Mouse (Mus musculus): ENCODE measurements at regions not wholly inside any gene's neighbourhood (a gene's known extent, or its start where the extent isn't known, plus 50 kb on each side); places are given as distances from the start of the nearest gene placed in this dataset.

DNA sequence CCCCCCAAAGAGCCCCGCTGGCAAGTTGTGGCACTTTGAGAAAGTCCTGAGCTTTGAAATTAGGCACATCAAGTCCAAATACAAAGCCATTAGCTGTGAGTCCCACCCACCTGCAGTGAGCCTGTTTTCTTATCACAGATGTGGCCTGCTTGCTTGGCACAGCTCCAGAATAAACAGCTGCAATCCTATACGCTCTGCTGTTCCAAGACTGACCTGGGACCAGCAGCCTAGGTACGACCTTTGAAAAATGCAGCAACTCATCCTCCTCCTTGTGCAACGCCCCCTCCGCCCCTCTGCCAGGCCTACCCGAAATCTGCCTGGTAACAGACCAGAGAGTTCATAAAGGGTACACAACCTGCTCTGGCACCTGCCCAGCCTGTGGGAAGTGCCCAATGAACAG is 115.8 kb upstream of the Usp24 start:
- in situ Hi-C loops (cut with MboI; ENCODE audit: unreplicated experiment in 2 of 2), result no loop called here

DNA sequence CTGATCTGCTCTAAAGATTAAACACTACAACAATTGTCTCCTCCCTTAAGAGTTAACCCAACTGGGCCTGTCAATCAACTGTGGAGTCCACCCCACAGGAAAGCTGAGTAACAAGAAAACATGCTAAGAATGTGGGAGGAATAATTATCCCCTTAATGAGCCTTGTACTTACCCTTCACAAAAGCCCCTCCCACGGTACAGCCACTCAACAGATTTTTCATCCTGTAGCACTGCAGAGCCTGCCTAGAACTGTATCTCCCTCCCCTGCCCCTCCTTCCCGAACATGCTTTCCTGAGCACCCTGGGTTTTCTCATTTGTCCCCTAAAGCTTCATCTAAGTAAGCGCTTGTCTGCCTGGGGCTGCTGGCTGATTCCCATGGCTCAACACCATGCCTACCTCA is 113.5 kb upstream of the Usp24 start:
- in situ Hi-C loops (cut with MboI; ENCODE audit: unreplicated experiment in 2 of 2), result no loop called here

DNA sequence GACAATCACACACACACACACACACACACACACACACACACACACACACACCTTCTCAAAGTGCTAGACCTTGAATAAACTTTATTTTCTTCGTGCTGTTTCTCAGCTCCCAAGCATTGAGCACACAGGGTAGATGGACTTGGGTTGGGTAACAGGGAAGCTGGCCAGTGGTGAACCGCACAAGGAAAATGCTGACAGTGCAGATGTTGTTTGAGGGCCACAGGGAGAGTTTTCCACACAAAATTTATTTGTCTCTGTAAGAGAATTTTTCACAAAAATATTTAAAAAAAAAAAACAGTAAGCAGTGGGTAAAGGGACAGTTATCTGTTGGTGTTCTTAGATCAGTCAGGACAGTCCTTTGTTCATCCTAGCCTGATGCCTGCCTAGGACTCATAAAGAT is 110.8 kb upstream of the Usp24 start:
- in situ Hi-C loops (cut with MboI; ENCODE audit: unreplicated experiment in 2 of 2), result no loop called here

DNA sequence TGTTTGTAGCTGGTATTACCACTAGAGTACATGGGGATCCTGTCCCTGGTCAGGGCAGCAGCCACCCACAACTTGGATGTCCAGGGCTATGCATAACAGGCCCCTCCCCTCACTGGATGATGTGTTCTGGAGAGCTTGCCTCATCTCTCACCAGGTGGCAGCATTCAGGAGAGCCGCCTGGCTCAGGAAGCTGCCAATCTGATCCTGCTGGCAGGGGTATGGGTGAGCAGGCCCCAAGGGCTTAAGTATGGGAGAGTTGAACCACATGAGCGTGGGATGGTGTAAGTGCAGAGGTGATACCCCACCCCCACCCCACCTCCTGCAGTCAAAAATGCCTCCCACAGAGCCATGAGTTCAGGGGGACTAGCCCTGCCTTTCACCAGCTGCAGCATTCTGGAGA is 110.0 kb upstream of the Usp24 start:
- in situ Hi-C loops (cut with MboI; ENCODE audit: unreplicated experiment in 2 of 2), result no loop called here

DNA sequence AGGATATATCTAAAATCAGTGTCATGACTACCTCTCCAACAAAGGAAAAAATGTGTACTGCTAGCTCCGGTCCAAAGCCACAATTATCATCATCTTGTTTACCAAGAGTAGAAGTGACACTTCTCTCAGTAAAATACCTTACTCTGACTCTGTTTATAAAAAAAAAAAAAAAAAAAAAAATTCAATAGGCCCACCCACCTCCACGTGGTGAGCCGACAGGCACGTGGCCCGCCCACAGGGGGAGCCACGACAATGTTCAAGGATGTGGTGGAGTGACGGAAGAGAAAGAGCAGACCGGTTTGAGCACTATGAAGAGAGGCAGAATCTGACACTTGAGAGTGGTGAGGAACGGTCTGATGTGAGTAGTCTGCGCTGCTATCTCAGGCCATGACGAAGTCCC is 106.5 kb upstream of the Usp24 start:
- in situ Hi-C loops (cut with MboI; ENCODE audit: unreplicated experiment in 2 of 2), result no loop called here

DNA sequence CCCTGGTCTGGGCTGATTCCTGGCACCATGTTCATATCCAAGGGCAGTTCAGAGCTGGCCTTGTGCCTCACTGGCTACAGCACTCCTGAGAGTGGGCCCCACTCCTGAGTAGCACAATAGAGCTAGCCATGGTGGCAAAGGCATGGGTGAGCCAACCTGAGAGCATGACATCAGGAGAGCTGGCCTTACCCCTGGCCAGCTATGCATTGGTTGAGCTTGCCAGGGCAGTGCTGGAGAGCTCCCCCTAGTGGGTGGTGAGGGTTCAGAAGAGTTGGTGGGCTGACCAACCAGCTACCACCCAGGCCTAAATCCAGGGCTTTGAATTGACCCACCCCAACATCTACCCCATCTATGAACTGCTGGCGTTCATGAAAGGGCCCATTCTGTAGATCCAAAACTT is 106.0 kb upstream of the Usp24 start:
- in situ Hi-C loops (cut with MboI; ENCODE audit: unreplicated experiment in 2 of 2), result no loop called here

DNA sequence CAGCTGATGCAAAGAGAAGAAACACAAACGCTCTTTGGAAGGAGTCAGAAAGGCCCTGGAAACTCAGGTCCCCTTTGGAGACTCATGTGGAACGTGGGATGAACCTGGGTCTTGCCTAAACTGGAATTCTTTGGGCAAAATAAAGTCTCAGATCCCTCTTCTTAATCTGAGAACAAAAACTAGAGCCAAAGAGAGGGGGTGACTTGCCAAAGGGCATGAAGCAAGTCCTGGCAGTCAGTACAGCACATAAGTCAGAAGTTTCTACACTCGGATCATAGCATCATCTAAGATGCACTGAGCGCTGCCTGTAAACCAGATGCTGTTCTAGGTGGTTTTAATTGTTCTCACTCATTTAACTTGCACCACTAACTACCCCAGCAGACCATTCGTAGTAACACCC is 101.8 kb upstream of the Usp24 start:
- in situ Hi-C loops (cut with MboI; ENCODE audit: unreplicated experiment in 2 of 2), result no loop called here

DNA sequence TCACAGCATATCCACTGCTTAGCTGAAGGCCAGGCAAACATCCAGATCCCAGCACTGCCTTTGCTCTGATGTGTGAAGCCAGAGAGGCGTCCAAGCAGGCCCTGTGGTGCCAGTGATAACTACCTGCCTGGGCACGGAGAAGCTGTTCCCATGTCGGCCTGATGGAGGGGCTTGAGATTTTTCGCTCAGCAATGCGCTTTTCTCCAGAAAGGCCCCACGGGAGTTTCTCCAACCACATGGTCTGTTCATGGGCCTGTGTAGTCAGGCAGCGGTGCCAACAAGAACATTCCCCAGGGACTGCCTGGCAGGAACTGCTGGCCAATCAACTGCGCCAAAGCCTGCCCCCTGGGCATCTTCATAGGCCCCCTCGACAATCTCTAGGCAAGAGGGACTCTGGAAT is 95.4 kb upstream of the Usp24 start:
- in situ Hi-C loops (cut with MboI; ENCODE audit: unreplicated experiment in 2 of 2), result loop anchor here (5.0 to 10.0 kb wide), 6 partner anchors 898 to 1306 kb away; partner anchors contain the start of gene Fyb2 (in 1 of the 2)

DNA sequence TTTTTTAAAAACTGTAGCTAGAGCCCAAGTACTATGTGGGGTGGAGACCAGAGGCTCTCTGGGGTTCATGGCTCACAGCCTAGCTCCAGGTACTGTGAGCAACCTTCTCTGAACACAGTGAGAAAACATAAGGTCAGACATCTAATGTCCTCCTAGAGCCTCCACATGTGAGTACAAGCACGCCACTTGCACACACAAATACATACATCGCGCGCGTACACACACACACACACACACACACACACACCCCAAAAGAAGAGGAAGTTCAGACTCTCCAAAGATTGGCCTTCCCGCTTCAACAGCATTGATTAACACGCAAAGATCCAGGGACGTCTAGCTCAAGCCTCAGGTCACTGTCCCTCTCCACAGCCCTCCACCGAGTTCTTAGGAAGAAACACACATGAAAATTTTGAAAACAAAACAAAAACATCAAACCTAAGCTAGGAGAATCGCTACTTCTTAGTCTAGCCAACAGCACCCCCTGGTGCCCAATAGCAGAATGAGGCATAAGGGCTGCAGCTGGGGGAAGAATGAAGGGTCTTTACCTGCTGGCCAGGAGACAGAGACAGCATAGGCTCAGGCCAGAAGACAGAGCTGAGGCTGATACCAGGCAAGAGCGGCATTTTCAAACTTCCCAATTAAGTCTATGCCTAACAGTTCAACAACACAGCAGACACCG is 90.7 kb upstream of the Usp24 start:
- in situ Hi-C loops (cut with MboI; ENCODE audit: unreplicated experiment in 2 of 2), result loop anchor here (5.0 to 10.0 kb wide), 4 partner anchors 152 to 1313 kb away; partner anchors contain the start of gene Fyb2 (in 2 of the 2)

DNA sequence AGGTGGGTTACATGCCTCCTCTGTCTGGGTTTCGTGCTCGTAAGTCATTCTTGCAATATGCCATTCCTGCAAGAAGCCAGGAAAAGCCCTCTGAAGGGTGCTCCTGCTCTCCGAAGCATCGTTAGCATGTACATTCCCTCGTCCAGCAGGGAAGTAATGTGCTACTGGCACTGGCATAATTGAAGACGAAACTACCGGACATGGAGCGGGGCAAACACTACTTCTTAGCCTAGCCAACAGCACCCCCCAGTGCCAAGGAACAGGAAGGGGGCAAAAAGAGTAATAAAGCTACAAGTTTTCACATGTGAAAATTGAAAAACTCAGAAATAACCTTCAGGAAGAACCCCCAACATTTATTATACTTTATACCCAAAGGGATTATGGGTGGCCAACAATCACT is 88.6 kb upstream of the Usp24 start:
- in situ Hi-C loops (cut with MboI; ENCODE audit: unreplicated experiment in 2 of 2), result loop anchor here (5.0 to 10.0 kb wide), 4 partner anchors 150 to 1315 kb away; partner anchors contain the start of gene Fyb2 (in 2 of the 2)

DNA sequence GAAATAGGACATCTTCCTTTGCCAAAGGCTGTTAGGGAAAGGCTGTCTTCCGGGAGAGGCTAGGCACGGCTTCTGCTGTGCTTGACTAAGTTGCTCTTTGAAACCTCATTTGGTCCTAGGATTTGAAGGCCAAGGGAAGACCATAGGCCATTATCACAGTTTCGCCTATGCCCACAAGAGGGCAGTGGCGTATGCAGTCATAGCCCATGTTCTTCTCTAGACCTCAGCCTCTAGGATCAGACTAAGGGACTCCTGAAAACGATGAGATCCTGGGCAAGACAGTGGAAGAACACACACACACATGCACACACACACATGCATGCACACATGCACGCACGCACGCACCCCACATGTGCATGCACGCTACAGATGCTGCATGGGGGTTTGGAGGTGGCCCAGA is 87.5 kb upstream of the Usp24 start:
- in situ Hi-C loops (cut with MboI; ENCODE audit: unreplicated experiment in 2 of 2), result loop anchor here (5.0 to 10.0 kb wide), 4 partner anchors 149 to 1316 kb away; partner anchors contain the start of gene Fyb2 (in 2 of the 2)

DNA sequence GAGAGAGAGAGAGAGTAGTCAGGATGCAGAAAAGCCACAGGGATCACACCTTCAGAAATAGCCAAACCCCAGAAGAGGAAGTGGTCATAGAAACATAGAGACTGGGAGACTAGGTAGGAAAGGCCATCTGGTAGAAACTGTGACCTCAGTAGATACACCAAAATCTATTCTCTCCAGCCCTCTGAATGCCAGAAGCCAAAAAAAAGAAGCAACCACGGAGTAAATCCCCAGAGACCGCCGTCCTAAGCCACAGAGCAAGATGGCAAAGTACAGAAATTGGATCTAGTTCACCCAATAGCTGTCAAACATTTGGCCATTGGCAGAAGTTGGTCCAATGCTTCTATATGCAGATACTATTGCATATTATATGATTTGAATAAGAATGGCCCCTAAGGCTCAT is 86.5 kb upstream of the Usp24 start:
- in situ Hi-C loops (cut with MboI; ENCODE audit: unreplicated experiment in 2 of 2), result loop anchor here (5.0 to 10.0 kb wide), 4 partner anchors 148 to 1317 kb away; partner anchors contain the start of gene Fyb2 (in 2 of the 2)

DNA sequence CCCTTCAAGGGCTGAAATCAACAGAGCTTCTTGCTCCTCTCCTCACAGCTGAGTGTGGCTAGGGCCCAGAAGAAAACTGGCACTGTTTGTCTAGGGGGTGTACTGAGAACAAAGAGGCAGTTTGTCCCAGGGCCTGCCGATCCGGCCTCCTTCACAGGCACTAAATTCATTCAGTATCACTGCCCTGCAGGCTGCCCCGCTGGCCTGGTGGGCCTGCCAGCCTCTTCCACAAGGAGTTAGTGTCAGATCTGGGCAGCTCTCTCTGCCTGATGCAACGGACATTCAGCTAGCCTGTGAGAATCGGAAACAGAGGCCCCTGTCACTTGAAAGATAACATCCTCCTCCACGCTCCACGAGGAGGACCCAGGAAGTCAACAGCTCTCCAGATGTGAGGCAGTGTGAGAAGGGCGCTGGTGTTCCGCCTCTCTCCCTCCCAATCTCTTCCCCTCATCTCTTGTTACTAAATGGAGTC is 83.5 kb upstream of the Usp24 start:
- in situ Hi-C loops (cut with MboI; ENCODE audit: unreplicated experiment in 2 of 2), result no loop called here

DNA sequence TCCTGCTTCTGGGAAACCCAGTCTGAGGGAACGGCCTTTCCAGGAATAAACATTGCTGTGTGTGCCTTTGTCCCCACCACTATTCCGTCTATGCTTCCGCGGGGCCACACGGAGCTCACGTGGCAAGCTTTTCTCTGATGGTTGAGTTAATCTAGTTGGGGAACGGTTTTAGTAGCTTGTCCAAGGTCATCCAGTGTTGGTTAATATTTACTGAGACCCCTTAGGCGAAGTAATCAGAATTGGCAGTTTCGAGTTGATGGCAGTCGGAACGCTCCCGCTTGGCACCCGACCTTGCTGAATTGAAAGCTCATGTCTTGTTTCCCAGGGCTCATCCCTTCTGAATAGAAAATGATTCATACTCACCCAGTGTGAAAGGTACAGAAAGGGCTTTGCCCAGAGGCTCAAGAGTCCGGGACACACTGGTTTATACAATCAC is 71.6 kb upstream of the Usp24 start:
- in situ Hi-C loops (cut with MboI; ENCODE audit: unreplicated experiment in 2 of 2), result no loop called here

DNA sequence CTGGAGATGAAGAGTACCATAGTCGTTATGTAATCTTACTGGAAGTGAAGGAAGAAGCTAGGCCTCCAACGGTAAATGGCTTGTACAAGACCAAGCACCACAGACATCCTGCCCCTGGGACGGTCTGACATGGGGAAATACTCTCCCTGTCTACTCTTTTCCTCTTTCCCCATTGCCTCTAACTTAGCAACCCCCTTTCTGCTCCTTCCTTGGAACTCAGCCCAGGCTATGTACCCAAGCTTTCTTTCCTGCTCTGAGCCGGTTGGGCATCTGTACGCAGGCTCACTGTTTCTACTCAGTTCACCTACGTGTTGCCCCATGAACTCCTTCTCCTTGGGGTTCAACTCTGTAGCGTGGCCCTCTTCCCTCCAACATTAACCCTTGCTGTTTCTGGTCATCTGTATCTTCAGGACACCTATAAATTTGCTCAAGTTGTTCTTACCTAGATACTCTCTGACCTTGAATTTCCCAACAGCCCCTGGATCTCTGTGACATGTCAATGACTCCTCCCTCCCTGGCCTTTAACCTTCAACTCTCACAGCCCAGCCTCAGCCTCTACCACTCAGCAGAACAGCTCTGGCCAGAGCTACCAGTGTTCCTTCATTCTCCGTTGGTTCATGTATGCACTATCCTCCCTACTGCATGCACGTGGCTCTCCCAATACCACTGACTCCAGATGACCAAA is 71.0 kb upstream of the Usp24 start:
- in situ Hi-C loops (cut with MboI; ENCODE audit: unreplicated experiment in 2 of 2), result no loop called here

DNA sequence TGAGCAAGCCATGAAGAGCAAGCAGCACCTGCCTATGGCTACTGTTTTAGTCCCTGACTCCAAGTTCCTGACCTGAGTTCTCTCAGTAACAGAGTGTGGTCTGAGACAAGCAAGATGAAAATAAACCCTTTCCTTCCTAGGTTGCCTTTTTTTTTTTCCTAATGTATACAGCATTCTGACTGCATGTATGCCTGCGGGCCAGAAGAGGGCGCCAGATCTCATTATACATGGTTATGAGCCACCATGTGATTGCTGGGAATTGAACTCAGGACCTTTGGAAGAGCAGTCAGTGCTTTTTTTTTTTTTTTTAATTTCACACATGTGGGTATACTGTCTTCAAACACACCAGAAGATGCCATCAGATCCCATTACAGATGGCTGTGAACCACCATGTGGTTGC is 69.3 kb upstream of the Usp24 start:
- in situ Hi-C loops (cut with MboI; ENCODE audit: unreplicated experiment in 2 of 2), result no loop called here

DNA sequence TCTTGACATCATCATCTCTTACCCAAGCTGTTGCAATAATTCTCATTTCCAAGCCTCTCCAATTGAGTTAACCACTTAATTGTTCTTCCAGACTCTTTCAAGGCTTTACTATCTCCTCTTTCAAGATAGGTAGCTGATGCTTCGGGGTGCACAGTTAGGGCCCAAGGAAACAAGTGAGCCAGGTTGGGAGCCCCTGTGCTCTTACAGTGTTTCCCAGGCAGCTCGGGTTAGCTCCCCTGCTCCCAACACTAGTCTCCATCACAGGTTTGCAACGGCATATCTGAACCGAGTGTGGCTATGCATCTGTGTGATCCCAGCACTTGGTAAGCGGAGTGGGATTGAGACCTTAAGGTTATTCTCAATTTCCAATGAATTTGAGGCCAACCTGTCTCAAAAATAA is 68.6 kb upstream of the Usp24 start:
- in situ Hi-C loops (cut with MboI; ENCODE audit: unreplicated experiment in 2 of 2), result no loop called here

DNA sequence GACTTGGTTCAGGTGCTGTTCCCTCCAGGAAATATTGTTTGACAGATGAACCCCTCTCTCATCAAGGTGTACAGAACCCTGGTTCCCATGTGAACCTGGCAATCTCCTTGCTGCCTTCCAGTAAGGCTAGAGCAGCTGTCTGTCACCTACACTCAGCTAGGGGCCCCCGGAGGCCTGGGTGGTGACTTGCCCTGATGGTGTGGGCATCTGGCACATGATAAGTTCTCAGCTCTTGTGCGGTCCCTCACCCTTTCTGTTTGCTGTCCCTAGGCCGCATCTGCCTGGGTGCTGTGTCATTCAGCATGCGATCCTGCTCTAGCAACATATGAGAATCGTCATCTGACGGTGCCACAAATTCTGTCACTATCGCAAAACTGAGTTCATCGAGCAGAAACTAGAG is 67.7 kb upstream of the Usp24 start:
- in situ Hi-C loops (cut with MboI; ENCODE audit: unreplicated experiment in 2 of 2), result no loop called here

DNA sequence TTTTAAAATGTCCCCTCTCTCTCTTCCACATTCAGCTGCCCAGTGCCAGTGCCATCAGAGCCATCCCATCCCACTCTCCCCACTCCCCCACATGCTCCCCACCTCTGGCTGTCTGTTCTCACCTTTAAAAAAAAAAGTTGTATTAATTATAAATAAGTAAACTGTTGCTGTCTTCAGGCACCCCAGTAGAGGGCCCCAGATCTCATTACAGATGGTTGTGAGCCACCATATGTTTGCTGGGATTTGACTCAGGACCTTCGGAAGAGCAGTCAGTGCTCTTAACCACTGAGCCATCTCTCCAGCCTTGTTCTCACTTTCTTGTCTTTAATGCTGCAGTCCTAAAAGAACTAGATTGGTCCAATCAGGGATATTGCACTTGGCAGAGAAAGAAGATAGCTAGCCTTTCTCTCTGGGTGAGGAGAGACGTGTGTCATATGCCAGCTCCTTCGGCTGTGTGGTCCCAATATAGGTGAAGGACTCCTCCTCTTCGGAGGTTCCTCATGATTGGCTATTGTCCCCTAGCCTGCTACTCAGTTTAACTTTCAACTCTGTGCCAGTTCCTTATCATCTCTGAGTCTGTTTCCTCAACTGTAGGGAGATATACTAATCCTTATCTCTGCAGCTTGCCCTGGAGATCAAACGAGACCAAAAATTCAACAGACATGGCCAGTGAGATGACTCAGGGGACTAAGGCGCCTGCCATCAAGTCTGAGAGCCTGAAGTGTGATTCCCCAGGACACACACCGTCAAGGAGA is 66.8 kb upstream of the Usp24 start:
- in situ Hi-C loops (cut with MboI; ENCODE audit: unreplicated experiment in 2 of 2), result no loop called here

DNA sequence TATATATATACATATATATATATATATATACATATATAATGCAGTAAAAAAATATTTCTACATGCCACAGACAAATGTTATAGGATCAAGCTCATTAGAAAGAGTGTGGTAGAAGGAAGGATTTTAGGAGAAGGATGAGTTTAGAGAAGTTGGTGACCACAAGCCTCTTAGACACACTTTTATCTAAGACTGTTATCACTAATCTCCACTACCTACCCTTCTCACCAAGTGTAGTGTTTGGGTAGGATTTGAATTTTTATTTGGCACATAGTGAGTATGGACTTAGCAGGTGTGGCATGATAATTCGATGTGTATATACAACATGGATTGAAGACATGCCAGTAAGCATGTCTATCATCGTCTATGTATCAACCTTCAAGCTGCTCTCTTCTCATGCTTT is 66.0 kb upstream of the Usp24 start:
- in situ Hi-C loops (cut with MboI; ENCODE audit: unreplicated experiment in 2 of 2), result no loop called here

DNA sequence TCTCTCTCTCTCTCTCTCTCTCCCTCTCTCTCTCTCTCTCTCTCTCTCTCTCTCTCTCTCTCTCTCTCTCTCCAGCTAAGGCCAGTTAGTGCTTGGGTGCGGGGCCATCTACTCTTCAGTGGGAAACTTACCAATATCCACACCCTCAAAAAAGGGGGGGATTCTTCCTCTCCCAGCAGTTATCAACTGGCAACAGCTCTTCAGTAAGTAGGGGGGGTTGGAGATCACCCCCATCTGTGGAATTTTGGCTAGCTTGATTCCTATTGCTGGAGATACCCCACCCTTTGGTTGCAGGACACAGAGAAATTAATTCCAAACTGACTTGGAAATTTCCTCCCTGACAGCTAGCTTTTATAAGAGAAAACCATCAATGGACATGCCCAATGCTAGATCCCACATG is 64.6 kb upstream of the Usp24 start:
- in situ Hi-C loops (cut with MboI; ENCODE audit: unreplicated experiment in 2 of 2), result no loop called here
